Mouse (Mus musculus) E14TG2a.4 (cell line): ENCODE data around the gene Poln.

Source experiments
- H3K27me3 ChIP-seq: 2 replicates; pipeline ENCODE4 v1.6.1; 2014; ENCODE audit warnings: low read length, control low read depth; ENCODE audit not compliant: insufficient read depth
- H3K36me3 ChIP-seq: 2 replicates; pipeline ENCODE4 v1.6.1; 2014; ENCODE audit warnings: low read length, control low read depth; ENCODE audit not compliant: insufficient read depth
- H3K4me1 ChIP-seq: replicated peaks from 2 replicates; pipeline ENCODE4 v1.6.1; 2014; ENCODE audit warnings: low read depth, low read length, control low read depth
- H3K4me3 ChIP-seq: replicated peaks from 2 replicates; pipeline ENCODE4 v1.5.1; 2014; ENCODE audit warnings: mild to moderate bottlenecking, low read length
- H3K9me3 ChIP-seq: 2 replicates; pipeline ENCODE4 v1.6.1; 2014; ENCODE audit warnings: low read length, control low read depth
- CTCF ChIP-seq: conservative IDR thresholded peaks from 2 replicates; pipeline ENCODE4 v1.5.1; 2014; ENCODE audit warnings: low read length
- NANOG ChIP-seq: IDR thresholded peaks from 2 replicates; pipeline ENCODE4 v1.6.1; 2014; ENCODE audit warnings: borderline replicate concordance, low read length, mixed read lengths
- POU5F1 ChIP-seq: IDR thresholded peaks from 2 replicates; pipeline ENCODE4 v1.6.1; 2014; ENCODE audit warnings: low read length, borderline replicate concordance

The Poln gene

DNA sequence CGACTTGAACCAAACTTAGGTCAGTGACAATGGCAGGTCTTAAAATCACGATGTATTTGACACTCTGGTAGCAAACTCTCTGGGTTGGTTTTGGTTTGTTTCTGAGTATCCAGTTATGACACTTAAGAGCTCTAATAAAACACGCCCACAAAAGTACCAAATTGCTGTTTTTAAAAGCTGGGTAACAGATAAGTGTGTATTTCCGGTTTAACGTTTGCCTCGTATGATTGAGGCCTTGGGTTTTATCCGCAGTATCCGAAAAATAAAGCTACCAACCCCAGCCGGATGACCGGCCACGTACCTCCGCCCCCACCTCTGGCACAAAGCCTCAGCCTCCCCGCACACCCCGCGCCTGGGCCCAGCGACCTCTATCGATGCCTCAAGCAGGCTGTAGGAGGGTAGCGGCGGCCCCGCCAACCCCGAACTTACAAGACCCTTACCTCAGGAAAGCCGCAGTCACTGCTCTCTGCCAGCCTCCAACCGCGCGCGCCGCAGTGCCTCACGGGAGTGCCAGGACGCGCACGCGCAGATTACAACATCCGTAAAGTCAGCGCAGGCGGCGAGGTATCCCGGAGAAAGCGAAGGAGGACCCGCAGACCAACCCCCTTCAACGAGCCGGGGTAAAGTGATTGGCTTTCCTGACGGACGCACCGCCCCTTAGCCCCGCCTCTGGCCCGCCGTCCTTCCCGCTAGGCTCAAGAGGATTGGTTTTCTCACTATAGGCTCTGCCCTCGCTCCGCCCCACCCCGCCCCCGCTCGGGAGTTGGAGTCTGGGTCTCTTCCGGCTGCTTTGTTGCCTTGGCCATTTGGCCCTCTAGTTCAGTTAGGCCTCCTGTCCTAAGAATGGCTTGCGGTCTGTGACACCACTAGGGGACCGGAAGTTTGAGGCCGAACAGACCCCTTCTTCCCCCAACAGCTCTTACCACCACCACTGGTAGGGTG, at the start of gene Poln, which contains the start of gene Haus3:
Gene Poln (minus strand): TSS at position 499 of the 942 bp plus-strand sequence.
Gene Haus3 (minus strand): TSS at position 578 of the 942 bp plus-strand sequence.
- peaks cover 44% of the 10 kb centered on the region for H3K4me1 ChIP-seq
- no peaks in the 10 kb centered on the region for H3K9me3 ChIP-seq
- TF ChIP-seq NANOG (no peak), POU5F1 (no peak), CTCF (no peak)
- H3K4me3 ChIP-seq: peak within 1 kb of the TSS; percentile 90
- no peaks in the 10 kb centered on the region for H3K27me3 ChIP-seq
- peaks cover 21% of the 10 kb centered on the region for H3K36me3 ChIP-seq

DNA sequence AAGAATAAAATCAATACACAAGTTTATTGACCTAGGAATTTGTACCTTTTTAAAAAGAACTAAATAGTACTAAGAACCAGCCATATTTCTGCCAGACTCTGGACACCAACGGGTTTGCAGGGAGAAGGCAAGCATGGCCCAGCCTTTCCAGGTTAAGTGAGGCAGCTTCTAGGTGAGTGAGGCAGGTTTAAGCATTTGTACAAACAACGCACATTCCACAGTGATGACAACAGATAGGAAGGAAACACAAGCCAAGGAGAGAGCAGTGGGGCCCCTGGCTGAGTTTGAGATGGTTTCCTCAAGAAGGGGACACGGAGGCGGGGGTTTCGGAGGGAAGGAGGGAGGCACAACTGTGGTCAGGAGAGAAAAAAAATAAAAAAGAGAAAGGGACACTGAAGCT, 49.4 kb upstream of the Poln start:
- Histone ChIP-seq H3K36me3 (peaks cover 30% of the 10 kb centered on the region), H3K9me3 (no peaks in the 10 kb centered on the region), H3K4me1 (no peaks in the 10 kb centered on the region), H3K4me3 (no peak overlapping the region), H3K27me3 (no peaks in the 10 kb centered on the region)
- no peak for TF ChIP-seq POU5F1
- TF ChIP-seq CTCF: no peak
- TF ChIP-seq NANOG: no peak

GRCm38 (mm10) chr5:34217756-34218155, 48.5 kb upstream of the Poln start:
- no peak overlapping the region for H3K4me3 ChIP-seq
- H3K27me3 ChIP-seq: no peaks in the 10 kb centered on the region
- no peak for TF ChIP-seq NANOG
- no peak for TF ChIP-seq CTCF
- no peak for TF ChIP-seq POU5F1
- H3K9me3 ChIP-seq: no peaks in the 10 kb centered on the region
- peaks cover 32% of the 10 kb centered on the region for H3K36me3 ChIP-seq
- no peaks in the 10 kb centered on the region for H3K4me1 ChIP-seq

DNA sequence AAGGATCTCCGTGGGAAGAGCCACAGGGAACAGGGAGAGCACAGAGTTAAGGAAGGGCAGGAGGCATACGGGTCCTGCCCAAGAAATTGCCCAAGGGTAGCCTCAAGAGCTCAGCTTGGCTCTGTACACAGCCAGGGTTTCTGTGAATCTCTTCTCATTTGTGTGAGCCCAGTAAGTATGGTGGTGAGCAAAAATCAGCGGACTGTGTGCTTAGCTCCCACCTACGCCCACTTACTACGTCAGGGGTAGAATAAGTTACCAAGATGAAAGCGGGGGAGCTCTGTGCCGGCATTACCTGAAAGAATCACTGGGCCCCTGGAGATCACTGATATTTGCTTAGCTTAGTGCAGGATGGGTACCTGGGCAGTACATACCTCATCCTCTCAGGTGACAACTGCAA, 46.8 kb upstream of the Poln start:
- Histone ChIP-seq H3K4me3 (no peak overlapping the region), H3K9me3 (no peaks in the 10 kb centered on the region), H3K27me3 (no peaks in the 10 kb centered on the region), H3K4me1 (0 out of 2 replicates have a peak, but pooled peaks cover 2% of the 10 kb centered on the region), H3K36me3 (peaks cover 40% of the 10 kb centered on the region)
- TF ChIP-seq NANOG: no peak
- TF ChIP-seq POU5F1: no peak
- no peak for TF ChIP-seq CTCF

GRCm38 (mm10) chr5:34213659-34214058, 44.4 kb upstream of the Poln start:
- H3K36me3 ChIP-seq: peaks cover 34% of the 10 kb centered on the region
- no peaks in the 10 kb centered on the region for H3K27me3 ChIP-seq
- no peak overlapping the region for H3K4me3 ChIP-seq
- no peaks in the 10 kb centered on the region for H3K9me3 ChIP-seq
- 0 out of 2 replicates have a peak, but pooled peaks cover 3% of the 10 kb centered on the region for H3K4me1 ChIP-seq
- TF ChIP-seq POU5F1 (no peak), CTCF (no peak), NANOG (no peak)

GRCm38 (mm10) chr5:34210279-34210678, 41.0 kb upstream of the Poln start:
- Histone ChIP-seq H3K36me3 (peaks cover 16% of the 10 kb centered on the region), H3K4me3 (no peak overlapping the region), H3K27me3 (no peaks in the 10 kb centered on the region), H3K4me1 (peaks cover 25% of the 10 kb centered on the region), H3K9me3 (no peaks in the 10 kb centered on the region)
- no peak for TF ChIP-seq NANOG
- TF ChIP-seq CTCF: peak; percentile 97

GRCm38 (mm10) chr5:34207503-34207902, 38.3 kb upstream of the Poln start:
- Histone ChIP-seq H3K36me3 (peaks cover 6% of the 10 kb centered on the region), H3K27me3 (no peaks in the 10 kb centered on the region), H3K9me3 (no peaks in the 10 kb centered on the region), H3K4me1 (peaks cover 25% of the 10 kb centered on the region), H3K4me3 (no peak overlapping the region)
- TF ChIP-seq NANOG (no peak), CTCF (no peak), POU5F1 (no peak)

DNA sequence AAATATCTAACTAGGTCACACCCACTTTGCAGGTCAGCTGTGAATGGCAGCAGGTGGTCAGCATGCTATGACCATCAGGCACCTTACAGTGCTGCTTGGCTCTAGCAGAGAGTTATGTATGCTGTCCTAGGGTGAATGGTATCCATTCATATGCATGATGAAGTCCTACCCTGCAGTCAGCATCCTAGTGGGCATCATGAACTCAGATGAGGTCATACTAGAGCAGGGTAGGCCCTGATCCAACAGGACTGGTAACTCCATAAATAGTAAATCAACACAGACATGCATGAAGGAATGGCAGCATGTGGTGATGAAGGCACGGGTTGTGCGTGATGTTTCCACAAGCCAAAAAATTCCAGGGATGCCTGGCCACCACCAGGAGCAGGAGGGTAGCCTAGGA, 36.5 kb upstream of the Poln start:
- Histone ChIP-seq H3K27me3 (no peaks in the 10 kb centered on the region), H3K4me1 (peaks cover 22% of the 10 kb centered on the region), H3K4me3 (no peak overlapping the region), H3K9me3 (no peaks in the 10 kb centered on the region), H3K36me3 (no peaks in the 10 kb centered on the region)
- TF ChIP-seq CTCF (no peak), POU5F1 (no peak), NANOG (no peak)

- H3K4me1 ChIP-seq: peaks cover 22% of the 10 kb centered on the region
- no peak for TF ChIP-seq CTCF
- no peaks in the 10 kb centered on the region for H3K36me3 ChIP-seq
- H3K4me3 ChIP-seq: no peak overlapping the region
- no peaks in the 10 kb centered on the region for H3K9me3 ChIP-seq
- H3K27me3 ChIP-seq: no peaks in the 10 kb centered on the region
These were observed 35.7 kb upstream of the Poln start for GRCm38 (mm10) chr5:34204911-34205310.
